Mouse (Mus musculus) limb, embryonic 12.5 days (tissue): ENCODE data around the gene Eef2. TPM values are rescaled to one million over a fixed set of nuclear protein-coding genes. Genes with fewer than 3 reads are reported as not detected.
"Not testable (repeated sequence)": the region's sequence is repeated elsewhere in the genome, so short reads cannot be mapped to it uniquely, and the experiment has no call there.

Experiments used
- ATAC-seq: fragments of 200-750 bp; cut with Nextera tagmentation; 2 replicates; pipeline ENCODE4 v1.8.0; 2017; ENCODE audit warnings: low read depth, moderate TSS enrichment; ENCODE audit not compliant: insufficient number of reproducible peaks, insufficient read depth, low FRiP score, low TSS enrichment
- H3K27ac ChIP-seq: fragments of 300-500 bp; sonication (generic); 2 replicates; pipeline ENCODE4 v1.5.1; 2016; ENCODE audit warnings: mild to moderate bottlenecking, moderate library complexity
- H3K27me3 ChIP-seq: fragments of 300-500 bp; sonication (generic); 2 replicates; pipeline ENCODE4 v1.6.1; 2016; ENCODE audit warnings: mild to moderate bottlenecking, moderate library complexity
- H3K36me3 ChIP-seq: fragments of 300-500 bp; sonication (generic); 2 replicates; pipeline ENCODE4 v1.6.1; 2016; ENCODE audit warnings: mild to moderate bottlenecking, moderate library complexity
- H3K4me1 ChIP-seq: fragments of 300-500 bp; sonication (generic); replicated peaks from 2 replicates; pipeline ENCODE4 v1.6.1; 2016
- H3K4me2 ChIP-seq: fragments of 300-500 bp; sonication (generic); 2 replicates; pipeline ENCODE4 v1.6.1; 2016; ENCODE audit warnings: mild to moderate bottlenecking, moderate library complexity
- H3K4me3 ChIP-seq: fragments of 300-500 bp; sonication (generic); replicated peaks from 2 replicates; pipeline ENCODE4 v1.5.1; 2016; ENCODE audit warnings: mild to moderate bottlenecking
- H3K9ac ChIP-seq: fragments of 300-500 bp; sonication (generic); replicated peaks from 2 replicates; pipeline ENCODE4 v1.6.1; 2016; ENCODE audit warnings: mild to moderate bottlenecking, moderate library complexity
- H3K9me3 ChIP-seq: fragments of 300-500 bp; sonication (generic); 2 replicates; pipeline ENCODE4 v1.6.1; 2016; ENCODE audit warnings: mild to moderate bottlenecking, moderate library complexity
- WGBS: fragments of 180-500 bp; shearing (Covaris S2); methylation state at CpG from one replicate; pipeline ENCODE4 v1.1.7; 2016; 5-methylcytosine and 5-hydroxymethylcytosine counted together
- polyA plus RNA-seq: library from polyadenylated mRNA; unstranded; fragments of >200 nt; fragmentation: Nextera tagmentation; extraction: Ambion mirVana; gene quantifications from 2 replicates; pipeline ENCODE4 v1.2.1, GENCODE M21; 2016

Eef2 gene
- polyA plus RNA-seq, 1 experiment from 2014 or later: 524 TPM

- Histone ChIP-seq H3K36me3 (peaks cover 86% of the 10 kb centered on the region), H3K9ac (no peak overlapping the region), H3K9me3 (no peaks in the 10 kb centered on the region), H3K4me2 (no peak overlapping the region), H3K4me1 (no peaks in the 10 kb centered on the region), H3K27ac (peak overlapping the region; percentile 50; the same call in 1 of the 2 replicates), H3K27me3 (no peaks in the 10 kb centered on the region), H3K4me3 (no peak overlapping the region)
- 78% methylated on average over 12 of the region's 12 CpGs for WGBS
- ATAC-seq: no peak
Measured at GRCm38 (mm10) chr10:81152609-81153008, 23.8 kb upstream of the Eef2 start.

GRCm38 (mm10) chr10:81154313-81154712 is 22.1 kb upstream of the Eef2 start:
- Histone ChIP-seq H3K9me3 (no peaks in the 10 kb centered on the region), H3K4me1 (no peaks in the 10 kb centered on the region), H3K9ac (no peak overlapping the region), H3K27ac (peak overlapping the region; percentile 50; the same call in 1 of the 2 replicates), H3K36me3 (peaks cover 86% of the 10 kb centered on the region), H3K4me3 (no peak overlapping the region), H3K27me3 (no peaks in the 10 kb centered on the region), H3K4me2 (no peak overlapping the region)
- WGBS: 93% methylated on average over 12 of the region's 12 CpGs
- no peak for ATAC-seq

- H3K27ac ChIP-seq: peak overlapping the region; percentile 50; the same call in 1 of the 2 replicates
- 78% methylated on average over 6 of the region's 6 CpGs for WGBS
- no peak overlapping the region for H3K4me2 ChIP-seq
- H3K9ac ChIP-seq: no peak overlapping the region
- no peak for ATAC-seq
- no peak overlapping the region for H3K4me3 ChIP-seq
- no peaks in the 10 kb centered on the region for H3K27me3 ChIP-seq
- H3K4me1 ChIP-seq: no peaks in the 10 kb centered on the region
- peaks cover 83% of the 10 kb centered on the region for H3K36me3 ChIP-seq
- no peaks in the 10 kb centered on the region for H3K9me3 ChIP-seq
Measured at GRCm38 (mm10) chr10:81154736-81155135, 21.7 kb upstream of the Eef2 start.

GRCm38 (mm10) chr10:81161602-81162317 is 14.7 kb upstream of the Eef2 start:
- Histone ChIP-seq H3K9ac (no peak overlapping the region), H3K4me1 (peaks cover 26% of the 10 kb centered on the region), H3K9me3 (no peaks in the 10 kb centered on the region), H3K27me3 (no peaks in the 10 kb centered on the region), H3K4me2 (no peak overlapping the region), H3K27ac (no peak overlapping the region), H3K4me3 (0 out of 2 replicates have a peak overlapping the region, but pooled peaks have one; percentile 4), H3K36me3 (peaks cover 83% of the 10 kb centered on the region)
- WGBS: 65% methylated on average over 8 of the region's 8 CpGs
- ATAC-seq: no peak

GRCm38 (mm10) chr10:81162318-81162652 is 14.1 kb upstream of the Eef2 start:
- 0 out of 2 replicates have a peak overlapping the region, but pooled peaks have one; percentile 4 for H3K4me3 ChIP-seq
- 80% methylated on average over 2 of the region's 2 CpGs for WGBS
- no peaks in the 10 kb centered on the region for H3K27me3 ChIP-seq
- no peak for ATAC-seq
- peaks cover 29% of the 10 kb centered on the region for H3K4me1 ChIP-seq
- no peaks in the 10 kb centered on the region for H3K9me3 ChIP-seq
- peaks cover 78% of the 10 kb centered on the region for H3K36me3 ChIP-seq
- no peak overlapping the region for H3K9ac ChIP-seq
- H3K4me2 ChIP-seq: no peak overlapping the region
- no peak overlapping the region for H3K27ac ChIP-seq

- H3K9me3 ChIP-seq: no peaks in the 10 kb centered on the region
- no peak overlapping the region for H3K27ac ChIP-seq
- 62% methylated on average over 8 of the region's 8 CpGs for WGBS
- H3K36me3 ChIP-seq: peaks cover 53% of the 10 kb centered on the region
- H3K9ac ChIP-seq: no peak overlapping the region
- no peak overlapping the region for H3K4me2 ChIP-seq
- peaks cover 36% of the 10 kb centered on the region for H3K4me1 ChIP-seq
- ATAC-seq: no peak
- H3K4me3 ChIP-seq: no peak overlapping the region
- H3K27me3 ChIP-seq: no peaks in the 10 kb centered on the region
Measured at GRCm38 (mm10) chr10:81165118-81165517, 11.3 kb upstream of the Eef2 start.

- WGBS: under 1% methylated on average over 61 of the region's 64 CpGs
- Histone ChIP-seq H3K27me3 (no peaks in the 10 kb centered on the region), H3K9ac (peak within 1 kb of the TSS; percentile 85), H3K27ac (peak within 1 kb of the TSS; percentile 84), H3K9me3 (no peaks in the 10 kb centered on the region), H3K4me3 (peak within 1 kb of the TSS; percentile 93), H3K4me2 (peak within 1 kb of the TSS; percentile 92), H3K4me1 (peaks cover 26% of the 10 kb centered on the region), H3K36me3 (peaks cover 30% of the 10 kb centered on the region)
- ATAC-seq: peak; percentile 74
Measured at GRCm38 (mm10) chr10:81167200-81168086, 9.0 kb upstream of the Eef2 start, which contains the start of gene Pias4. Pias4 (minus strand) TSS chr10:81167923.

- Histone ChIP-seq H3K27ac (peak overlapping the region; percentile 84), H3K9me3 (no peaks in the 10 kb centered on the region), H3K4me1 (peaks cover 23% of the 10 kb centered on the region), H3K27me3 (no peaks in the 10 kb centered on the region), H3K4me3 (peak overlapping the region; percentile 93), H3K4me2 (peak overlapping the region; percentile 76), H3K36me3 (peaks cover 26% of the 10 kb centered on the region), H3K9ac (peak overlapping the region; percentile 42; the same call in 1 of the 2 replicates)
- ATAC-seq: peak; percentile 52
- WGBS: 7% methylated on average over 5 of the region's 5 CpGs
Measured at GRCm38 (mm10) chr10:81168087-81168431, 8.4 kb upstream of the Eef2 start.

GRCm38 (mm10) chr10:81168521-81169244 is 7.7 kb upstream of the Eef2 start:
- no peaks in the 10 kb centered on the region for H3K9me3 ChIP-seq
- peak overlapping the region; percentile 42; the same call in 1 of the 2 replicates for H3K9ac ChIP-seq
- 3% methylated on average over 29 of the region's 29 CpGs for WGBS
- H3K4me3 ChIP-seq: peak overlapping the region; percentile 93
- H3K4me2 ChIP-seq: peak overlapping the region; percentile 76
- ATAC-seq: no peak
- peak overlapping the region; percentile 84 for H3K27ac ChIP-seq
- H3K36me3 ChIP-seq: peaks cover 19% of the 10 kb centered on the region
- no peaks in the 10 kb centered on the region for H3K27me3 ChIP-seq
- peaks cover 29% of the 10 kb centered on the region for H3K4me1 ChIP-seq

- ATAC-seq, H3K27ac ChIP-seq, H3K27me3 ChIP-seq, H3K9ac ChIP-seq, H3K9me3 ChIP-seq, H3K4me3 ChIP-seq: not testable (repeated sequence)
- Histone ChIP-seq H3K36me3 (peaks cover 12% of the 10 kb centered on the region), H3K4me1 (peaks cover 37% of the 10 kb centered on the region), H3K4me2 (peak overlapping the region; percentile 76)
- WGBS: 66% methylated on average over 5 of the region's 14 CpGs
Measured at GRCm38 (mm10) chr10:81169411-81169900, 7.0 kb upstream of the Eef2 start.
